Mouse (Mus musculus) left cerebral cortex, postnatal 14 days (tissue): ENCODE measurements around the gene Mtrex. TPM values are rescaled to one million over a fixed set of nuclear protein-coding genes. Genes with fewer than 3 reads are reported as not detected.

ENCODE experiments used
- DNase-seq, 2 experiments: peaks; one replicate each; pipeline ENCODE4 v3.0.0; 2021 to 2022; ENCODE audit warnings: low spot score in 2 of 2, mixed read lengths in 1 of 2
- intact Hi-C: fragments of 180-260 bp; cut with DNase I; formaldehyde crosslinking; loops from one replicate; pipeline ENCODE4 v1.15.1; 2025
- total RNA-seq, 2 experiments: library from RNA; stranded (reverse); gene quantifications; 2 replicates each; pipeline ENCODE4 v1.2.3; 2021

Gene Mtrex
- total RNA-seq, 2 experiments from 2014 or later = 40.6 to 41.6 TPM

DNA sequence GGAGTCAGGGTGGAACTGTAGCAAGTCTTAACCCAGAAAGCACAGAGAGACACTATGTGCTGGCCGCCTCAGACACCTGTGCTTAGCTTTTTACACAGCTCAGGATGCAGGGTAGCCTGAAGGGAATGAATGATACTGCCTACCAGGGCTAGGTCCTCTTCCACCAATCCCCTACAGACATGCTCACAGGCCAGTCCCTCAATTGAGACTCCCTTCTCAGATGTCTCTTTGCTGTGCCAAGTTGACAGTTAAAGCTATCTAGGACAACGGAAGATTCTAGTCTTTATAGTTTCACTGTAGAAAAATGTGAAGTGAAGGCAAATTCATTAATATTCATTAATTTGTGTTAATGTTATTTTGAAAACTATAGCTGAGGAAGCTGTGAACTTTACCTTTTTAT, 90.2 kb downstream of the Mtrex start:
- intact Hi-C loops = no loop called here
- no peak for DNase-seq

- intact Hi-C loops = no loop called here
Measured at GRCm38 (mm10) chr13:112835113-112835512, 92.1 kb downstream of the Mtrex start.

DNA sequence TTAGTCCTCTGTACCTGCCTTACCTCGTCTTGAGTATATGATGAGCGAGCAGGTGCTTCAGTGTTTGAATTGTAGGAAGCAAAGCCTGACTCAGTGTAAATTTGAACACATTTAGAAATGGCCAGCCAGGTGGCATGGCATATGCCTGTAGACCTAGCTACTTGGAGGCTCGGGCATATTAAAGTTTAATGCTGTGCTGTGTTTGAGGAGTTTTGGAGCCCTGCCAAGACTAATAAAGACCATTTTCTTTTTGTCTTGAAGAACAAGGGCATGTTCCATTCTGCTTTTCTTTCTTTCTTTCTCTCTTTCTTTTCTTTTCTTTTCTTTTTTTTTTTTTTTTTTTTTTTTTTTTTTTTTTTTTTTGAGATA, 93.3 kb downstream of the Mtrex start:
- intact Hi-C loops = no loop called here
- DNase-seq = no peak

More at GRCm38 (mm10) chr13:112835113-112835512, 92.1 kb downstream of the Mtrex start:
- DNase-seq = no peak

DNA sequence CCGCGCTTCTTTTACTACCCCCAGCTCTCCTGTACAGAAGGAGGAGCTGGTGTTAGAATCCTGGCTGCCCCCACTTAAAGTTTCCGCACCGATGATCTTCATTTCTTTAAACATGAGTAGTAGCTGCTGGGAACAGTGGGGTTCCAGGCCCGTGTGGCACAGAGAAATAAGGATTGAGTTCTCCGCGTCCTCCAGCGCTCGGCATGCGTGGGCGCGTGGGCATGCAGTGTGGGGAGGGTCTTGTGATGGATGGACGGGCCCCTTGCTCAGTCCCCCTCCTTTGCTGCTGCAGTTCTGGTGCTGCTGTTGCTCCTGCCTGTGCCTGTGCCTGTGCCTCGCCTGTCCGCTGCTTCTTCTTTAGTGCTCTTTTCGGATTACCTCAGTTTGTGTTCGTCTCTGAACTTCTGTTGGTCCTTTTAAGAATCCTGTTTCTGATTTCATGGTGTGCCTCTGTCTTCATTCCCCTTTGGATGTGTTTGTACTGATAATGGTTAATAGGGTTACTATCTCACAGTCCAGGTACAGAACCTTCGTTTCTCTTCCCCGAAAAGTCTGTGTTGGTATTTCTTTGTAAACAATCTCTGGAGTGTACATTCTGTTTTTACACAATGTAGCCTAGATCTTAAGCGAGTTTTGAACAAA, 93.8 kb downstream of the Mtrex start:
- intact Hi-C loops = no loop called here
- DNase-seq = no peak

DNA sequence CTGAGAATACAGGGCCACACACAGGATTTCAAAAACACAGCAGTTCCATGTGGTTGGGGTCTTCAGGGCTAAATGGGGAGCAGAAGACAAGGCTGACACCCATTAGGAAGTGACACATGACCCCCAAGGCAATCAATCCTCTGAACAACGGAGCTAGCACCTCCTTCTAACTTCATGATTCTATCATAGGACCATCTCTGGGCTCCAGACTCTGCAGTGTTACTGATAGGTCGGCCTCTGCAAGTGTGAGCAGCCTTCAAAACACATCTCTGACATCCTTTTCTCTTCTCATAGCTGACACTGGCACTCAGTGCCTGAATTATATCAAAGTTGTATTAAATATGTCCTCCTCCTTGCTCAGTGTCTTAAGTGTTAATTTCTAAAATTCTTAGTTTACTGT, 94.6 kb downstream of the Mtrex start:
- intact Hi-C loops = no loop called here
- no peak for DNase-seq

GRCm38 (mm10) chr13:112829619-112830018, 97.6 kb downstream of the Mtrex start:
- no peak for DNase-seq
- intact Hi-C loops = no loop called here

- DNase-seq = no peak
- intact Hi-C loops = no loop called here
Measured at GRCm38 (mm10) chr13:112825479-112825878, 101.7 kb downstream of the Mtrex start.

DNA sequence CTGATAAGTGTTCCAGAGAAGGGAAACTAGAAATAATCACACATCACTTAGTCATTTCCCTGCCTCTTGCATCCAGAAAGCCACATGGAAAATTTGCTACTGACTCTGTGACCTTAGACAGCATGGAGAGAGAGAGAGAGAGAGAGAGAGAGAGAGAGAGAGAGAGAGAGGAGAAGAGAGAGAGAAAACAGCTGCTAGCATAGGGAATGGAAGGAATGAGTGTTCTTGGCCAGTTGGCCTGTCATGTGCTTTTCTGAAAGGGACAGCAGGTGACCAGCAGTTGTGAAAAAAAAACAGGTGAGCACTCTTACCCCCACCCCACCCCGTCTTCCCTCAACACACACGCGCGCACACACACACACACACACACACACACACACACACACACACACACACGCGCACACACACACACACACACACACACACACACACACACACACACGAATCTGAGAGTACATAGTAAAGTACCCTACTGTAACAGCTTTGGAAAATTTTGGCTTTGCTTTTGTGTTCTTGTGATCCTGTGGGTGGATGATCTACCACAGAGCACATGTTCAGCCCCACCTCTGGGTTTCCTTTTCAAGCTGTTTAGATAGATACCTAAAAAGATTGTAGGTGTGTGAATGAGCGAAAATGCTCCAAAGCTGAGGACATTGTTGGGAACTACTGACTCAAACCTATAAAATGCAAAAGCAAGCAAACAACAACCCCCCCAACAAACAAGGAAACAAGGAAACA, 103.1 kb downstream of the Mtrex start:
- DNase-seq = no peak
- intact Hi-C loops = no loop called here

GRCm38 (mm10) chr13:112823236-112823910, 103.8 kb downstream of the Mtrex start:
- no peak for DNase-seq
- intact Hi-C loops = no loop called here

DNA sequence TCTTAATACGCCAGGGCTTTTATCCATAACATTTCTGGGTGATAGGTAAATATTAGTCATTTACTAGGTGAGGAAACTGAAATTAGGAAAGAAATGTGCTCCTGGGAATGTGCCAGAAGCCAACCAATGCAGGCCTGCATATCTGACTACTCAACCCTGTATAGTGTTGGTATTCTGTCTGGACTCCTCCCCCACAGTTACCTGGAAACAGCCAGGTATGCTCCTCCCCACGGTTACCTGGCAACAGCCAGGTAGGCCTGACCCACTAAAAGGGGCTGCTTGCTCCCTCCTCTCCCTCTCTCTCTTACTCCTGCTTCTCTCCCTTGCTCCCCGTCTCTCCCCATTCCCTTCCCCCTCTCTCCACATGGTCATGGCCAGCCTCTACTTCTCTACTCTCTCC, 104.8 kb downstream of the Mtrex start:
- intact Hi-C loops = no loop called here
- DNase-seq = no peak

- DNase-seq = no peak
- intact Hi-C loops = no loop called here
Measured at GRCm38 (mm10) chr13:112818125-112818524, 109.1 kb downstream of the Mtrex start.

Other genes starting within 250 kb of the Mtrex start
- 10 to 100 TPM; 26.9 TPM for gene Plpp1, start 126.6 kb downstream of the Mtrex start, total RNA-seq
- 10 to 100 TPM; 21.8 to 21.9 TPM for gene Dhx29, start 56 bp upstream of the Mtrex start, total RNA-seq
- 1 to 10 TPM; 1.1 to 2.1 TPM for gene Ccno, start 60.4 kb upstream of the Mtrex start, total RNA-seq
- under 1 TPM; 0.20 to 0.36 TPM for gene Mcidas, start 66.4 kb upstream of the Mtrex start, total RNA-seq
- gene Cdc20b, start 107.7 kb upstream of the Mtrex start, total RNA-seq = not detected
- gene Gpx8, start 119.0 kb upstream of the Mtrex start, total RNA-seq = 10 to 100 TPM; 12.5 to 14.1 TPM
- not detected for gene Gzma, start 173.6 kb upstream of the Mtrex start, total RNA-seq